Mouse (Mus musculus) heart, postnatal 10 days (tissue): Measurements from ENCODE around the gene Gm21904. TPM values are rescaled to one million over a fixed set of nuclear protein-coding genes. Genes with fewer than 3 reads are reported as not detected.
"Not testable (repeated sequence)": the region's sequence is repeated elsewhere in the genome, so short reads cannot be mapped to it uniquely, and the experiment has no call there.

Source experiments
- DNase-seq, 2 experiments: peaks; one replicate each; pipeline ENCODE4 v3.0.0; 2021
- intact Hi-C: fragments of 180-260 bp; cut with DNase I; formaldehyde crosslinking; loops from one replicate; pipeline ENCODE4 v1.15.1; 2025
- total RNA-seq, 2 experiments: library from RNA; stranded (reverse); gene quantifications; 2 replicates each; pipeline ENCODE4 v1.2.3; 2021

Gene Gm21904
- not detected for total RNA-seq

GRCm38 (mm10) chrY:17846166-17846565, at the start of gene Gm21904:
Gene Gm21904 (minus strand): TSS chrY:17846266.
- intact Hi-C loops, DNase-seq: not testable (repeated sequence)

- intact Hi-C loops, DNase-seq: not testable (repeated sequence)
Observed at GRCm38 (mm10) chrY:17874441-17874840, 28.4 kb upstream of the Gm21904 start, which contains the start of the genes Gm20772 and Gm20831. Gene Gm20772 (plus strand): TSS chrY:17874741. Gene Gm20831 (plus strand): TSS chrY:17874741.

Other genes starting within 250 kb of the Gm21904 start
- not detected for gene Gm20772, start 28.5 kb upstream of the Gm21904 start, total RNA-seq
- not detected for gene Gm20831, start 28.5 kb upstream of the Gm21904 start, total RNA-seq
- gene Srsy, start 91.1 kb upstream of the Gm21904 start, total RNA-seq, result not detected
- gene Gm21764, start 215.5 kb upstream of the Gm21904 start, total RNA-seq, result not detected
- not detected for gene Ssty1, start 242.8 kb upstream of the Gm21904 start, total RNA-seq